Mouse (Mus musculus) MEL (cell line): ENCODE measurements at regions not wholly inside any gene's neighbourhood (a gene's known extent, or its start where the extent isn't known, plus 50 kb on each side); places are given as distances from the start of the nearest gene placed in this dataset.

Experiments used
- DNase-seq: peaks from one replicate; pipeline ENCODE4 v3.0.0; 2011; ENCODE audit warnings: low read depth, low spot score
- H3K27ac ChIP-seq: 2 replicates; pipeline ENCODE4 v1.5.1; 2012; ENCODE audit warnings: low read depth, mild to moderate bottlenecking, control low read depth, low read length, moderate library complexity; ENCODE audit not compliant: control insufficient read depth
- H3K27me3 ChIP-seq, 2 experiments: fragments of 150-350 bp in 1 of 2; sonication (generic) in 1 of 2; 2 replicates each; pipeline ENCODE4 v1.6.1; 2012; ENCODE audit warnings: low read length in 2 of 2, mild to moderate bottlenecking in 2 of 2, improper control_type of control experiment in 1 of 2, moderate library complexity in 1 of 2; ENCODE audit not compliant: insufficient read depth in 2 of 2, control insufficient read depth in 1 of 2
- H3K36me3 ChIP-seq, 2 experiments: 2 replicates each; pipeline ENCODE4 v1.6.1; 2012 to 2014; ENCODE audit warnings: low read length in 2 of 2, improper control_type of control experiment in 1 of 2, inconsistent platforms in 1 of 2, mild to moderate bottlenecking in 1 of 2; ENCODE audit not compliant: insufficient read depth in 2 of 2, control insufficient read depth in 1 of 2
- H3K4me1 ChIP-seq, 2 experiments: fragments of 150-350 bp in 1 of 2; sonication (generic) in 1 of 2; 2 replicates each; pipeline ENCODE4 v1.6.1; 2012; ENCODE audit warnings: low read length in 2 of 2, improper control_type of control experiment in 1 of 2, mild to moderate bottlenecking in 1 of 2; ENCODE audit not compliant: insufficient read depth in 2 of 2, control insufficient read depth in 1 of 2
- H3K4me3 ChIP-seq, 2 experiments: fragments of 150-350 bp in 1 of 2; sonication (generic) in 1 of 2; 2 replicates each; pipeline ENCODE4 v1.5.1; 2012; ENCODE audit warnings: low read depth in 2 of 2, low read length in 2 of 2, mild to moderate bottlenecking in 2 of 2, moderate library complexity in 2 of 2, control low read depth in 1 of 2, improper control_type of control experiment in 1 of 2; ENCODE audit not compliant: control insufficient read depth in 1 of 2, insufficient read depth in 1 of 2
- H3K79me2 ChIP-seq: 2 replicates; pipeline ENCODE4 v1.6.1; 2012; ENCODE audit warnings: mild to moderate bottlenecking, low read length, moderate library complexity; ENCODE audit not compliant: control insufficient read depth, poor library complexity, insufficient read depth
- H3K9ac ChIP-seq: 2 replicates; pipeline ENCODE4 v1.6.1; 2012; ENCODE audit warnings: low read depth, mild to moderate bottlenecking, control low read depth, low read length, moderate library complexity; ENCODE audit not compliant: control insufficient read depth, poor library complexity, severe bottlenecking
- H3K9me3 ChIP-seq: fragments of 150-350 bp; sonication (generic); replicated peaks from 2 replicates; pipeline ENCODE4 v1.6.1; 2012; ENCODE audit warnings: mild to moderate bottlenecking, low read length, improper control_type of control experiment, moderate library complexity; ENCODE audit not compliant: insufficient read depth
- CHD1 ChIP-seq: IDR thresholded peaks from 2 replicates; pipeline ENCODE4 v1.6.1; 2012; ENCODE audit warnings: low read depth, mild to moderate bottlenecking, inconsistent platforms, low read length, improper control_type of control experiment
- CHD2 ChIP-seq: IDR thresholded peaks from 2 replicates; pipeline ENCODE4 v1.6.1; 2011; ENCODE audit warnings: low read length, improper control_type of control experiment
- E2F4 ChIP-seq: IDR thresholded peaks from 2 replicates; pipeline ENCODE4 v1.6.1; 2011; ENCODE audit warnings: low read depth, low read length, improper control_type of control experiment, borderline replicate concordance
- JUND ChIP-seq: IDR thresholded peaks from 2 replicates; pipeline ENCODE4 v1.6.1; 2011; ENCODE audit warnings: low read depth, mild to moderate bottlenecking, improper control_type of control experiment, low read length
- KAT2A ChIP-seq: conservative IDR thresholded peaks from 2 replicates; pipeline ENCODE4 v1.6.1; 2012; ENCODE audit warnings: low read depth, low read length, improper control_type of control experiment, inconsistent platforms
- MAX ChIP-seq: IDR thresholded peaks from 2 replicates; pipeline ENCODE4 v1.6.1; 2011; ENCODE audit warnings: low read length, improper control_type of control experiment
- MXI1 ChIP-seq: IDR thresholded peaks from 2 replicates; pipeline ENCODE4 v1.6.1; 2011; ENCODE audit warnings: mild to moderate bottlenecking, low read depth, low read length, improper control_type of control experiment
- NRF1 ChIP-seq: IDR thresholded peaks from 2 replicates; pipeline ENCODE4 v1.6.1; 2014; ENCODE audit warnings: low read depth, mild to moderate bottlenecking, inconsistent platforms, low read length, improper control_type of control experiment, moderate library complexity; ENCODE audit not compliant: poor library complexity, insufficient read depth, severe bottlenecking
- POLR2AphosphoS2 ChIP-seq: IDR thresholded peaks from 2 replicates; pipeline ENCODE4 v1.6.1; 2011; ENCODE audit warnings: low read length, improper control_type of control experiment
- POLR2AphosphoS5 ChIP-seq: IDR thresholded peaks from 2 replicates; pipeline ENCODE4 v1.6.1; 2012; ENCODE audit warnings: low read depth, borderline replicate concordance, mild to moderate bottlenecking, inconsistent platforms, low read length, moderate library complexity, mixed read lengths
- SMC3 ChIP-seq: IDR thresholded peaks from 2 replicates; pipeline ENCODE4 v1.6.1; 2011; ENCODE audit warnings: low read depth, low read length, improper control_type of control experiment
- TAL1 ChIP-seq: IDR thresholded peaks from 2 replicates; pipeline ENCODE4 v1.6.1; 2012; ENCODE audit warnings: mild to moderate bottlenecking, inconsistent platforms, low read length, moderate library complexity, mixed read lengths
- USF2 ChIP-seq, 2 experiments: IDR thresholded peaks; 2 replicates each; pipeline ENCODE4 v1.6.1; 2011 to 2012; ENCODE audit warnings: improper control_type of control experiment in 2 of 2, low read length in 2 of 2, borderline replicate concordance in 1 of 2, inconsistent platforms in 1 of 2, low read depth in 1 of 2, mild to moderate bottlenecking in 1 of 2; ENCODE audit not compliant: insufficient read depth in 1 of 2
- ZC3H11A ChIP-seq: IDR thresholded peaks from 2 replicates; pipeline ENCODE4 v1.6.1; 2012; ENCODE audit warnings: low read depth, mild to moderate bottlenecking, inconsistent platforms, low read length, improper control_type of control experiment
- ZKSCAN1 ChIP-seq: IDR thresholded peaks from 2 replicates; pipeline ENCODE4 v1.6.1; 2012; ENCODE audit warnings: low read depth, mild to moderate bottlenecking, inconsistent platforms, low read length, improper control_type of control experiment, moderate library complexity

GRCm38 (mm10) chr7:40541283-40541682 is 356.8 kb upstream of the Vstm2b start:
- no peak for TF ChIP-seq POLR2AphosphoS2
- H3K79me2 ChIP-seq, result no peaks in the 10 kb centered on the region
- H3K9me3 ChIP-seq, result no peaks in the 10 kb centered on the region
- H3K27ac ChIP-seq, result no peak overlapping the region
- no peak overlapping the region for H3K9ac ChIP-seq
- H3K36me3 ChIP-seq, result no peaks in the 10 kb centered on the region
- no peaks in the 10 kb centered on the region for H3K27me3 ChIP-seq
- H3K4me1 ChIP-seq, result no peaks in the 10 kb centered on the region
- no peak overlapping the region for H3K4me3 ChIP-seq
- no peak for DNase-seq

GRCm38 (mm10) chr7:40563447-40564118 is 334.5 kb upstream of the Vstm2b start:
- no peak overlapping the region for H3K27ac ChIP-seq
- H3K27me3 ChIP-seq, result no peaks in the 10 kb centered on the region
- no peaks in the 10 kb centered on the region for H3K79me2 ChIP-seq
- H3K4me1 ChIP-seq, result no peaks in the 10 kb centered on the region
- DNase-seq, result no peak
- no peak for TF ChIP-seq ZKSCAN1
- no peak for TF ChIP-seq CHD2
- no peak for TF ChIP-seq MXI1
- no peaks in the 10 kb centered on the region for H3K9me3 ChIP-seq
- H3K9ac ChIP-seq, result no peak overlapping the region
- H3K36me3 ChIP-seq, result no peaks in the 10 kb centered on the region
- no peak overlapping the region for H3K4me3 ChIP-seq

- H3K36me3 ChIP-seq, result no peaks in the 10 kb centered on the region
- H3K4me1 ChIP-seq, result no peaks in the 10 kb centered on the region
- DNase-seq, result no peak
- H3K4me3 ChIP-seq, result no peak overlapping the region
- H3K27ac ChIP-seq, result no peak overlapping the region
- no peaks in the 10 kb centered on the region for H3K27me3 ChIP-seq
- no peaks in the 10 kb centered on the region for H3K79me2 ChIP-seq
- H3K9me3 ChIP-seq, result no peaks in the 10 kb centered on the region
- no peak for TF ChIP-seq USF2 (IDR thresholded peaks at IDR 0.05; ENCODE audit: borderline replicate concordance in 1 of 2, insufficient read depth in 1 of 2, low read depth in 1 of 2, low read length in 2 of 2)
- no peak for TF ChIP-seq E2F4
- TF ChIP-seq NRF1, result no peak
- TF ChIP-seq JUND, result no peak
- no peak for TF ChIP-seq POLR2AphosphoS5
- no peak for TF ChIP-seq ZC3H11A
- TF ChIP-seq MAX, result no peak
- TF ChIP-seq SMC3, result no peak
- no peak for TF ChIP-seq TAL1
- no peak for TF ChIP-seq CHD1
- no peak for TF ChIP-seq KAT2A
- TF ChIP-seq, all 39 proteins: peak for 0
- H3K9ac ChIP-seq, result no peak overlapping the region
Measured at GRCm38 (mm10) chr7:40575971-40576370, 322.2 kb upstream of the Vstm2b start.
